10 mouse cellular contexts compared by ENCODE assay signal in the genomic region with DNA sequence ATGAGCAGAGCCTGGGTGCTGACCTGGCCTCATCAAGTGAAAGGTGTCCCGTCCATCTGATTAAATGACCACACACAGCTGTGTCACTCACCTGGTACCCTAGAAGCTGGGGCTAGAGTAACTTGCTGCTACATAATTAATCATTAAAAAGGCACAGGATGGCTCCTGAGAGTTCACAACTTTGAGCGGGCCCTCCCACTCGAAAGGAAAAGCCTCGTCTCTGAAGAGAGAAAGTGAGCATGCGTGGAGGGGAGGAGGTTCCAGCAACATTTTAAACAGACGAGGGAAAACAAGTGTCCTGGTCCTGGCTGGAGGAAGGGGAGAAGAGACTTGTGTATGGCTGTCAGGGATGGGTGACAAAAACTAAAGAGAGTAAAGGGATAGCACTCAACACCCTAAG. TPM values are rescaled to one million over a fixed set of nuclear protein-coding genes. Genes with fewer than 3 reads are reported as not detected.
DNase-seq lines count a peak whose midpoint lies in the region; ATAC-seq lines count a peak whose summit lies in the region.
"Had no signal": no experiment of that assay in that cellular context is flagged by ENCODE, and none has a peak within 500 bp of the region (broad histone marks: within the 10 kb centered on the region; RNA-seq: fewer than 3 reads in every experiment).

No protein-coding gene starts in this region.

- peaks cover 14% of the 10 kb centered on the region; the same call in 1 of the 2 replicates for H3K4me1 ChIP-seq in embryonic facial prominence, embryonic 12.5 days

- H3K9ac ChIP-seq in embryonic facial prominence, embryonic 12.5 days = no peak overlapping the region

- H3K27ac ChIP-seq in embryonic facial prominence, embryonic 12.5 days = 0 out of 2 replicates have a peak overlapping the region, but pooled peaks have one; percentile 36

- ATAC-seq in embryonic facial prominence, embryonic 12.5 days (ENCODE audit: insufficient number of reproducible peaks, insufficient read depth, low FRiP score, low TSS enrichment) = no peak

- no peak overlapping the region for H3K4me3 ChIP-seq in embryonic facial prominence, embryonic 12.5 days

- no peaks in the 10 kb centered on the region for H3K36me3 ChIP-seq in embryonic facial prominence, embryonic 12.5 days

- 53% methylated on average over 6 of the region's 6 CpGs for WGBS in embryonic facial prominence, embryonic 12.5 days

- DNase-seq in heart, adult 11 months = peak; percentile 89
- no peak for DNase-seq in heart, postnatal 4 days
- peak; percentile 28 for DNase-seq in kidney, adult 8-10 months
- DNase-seq in lung, postnatal 10 days = peak; percentile 13
- no peak for DNase-seq in frontal cortex, postnatal 10 days (ENCODE audit: low spot score in 2 of 2)
- DNase-seq in layer of hippocampus, adult 8-10 months (ENCODE audit: low spot score in 2 of 2) = no peak
- DNase-seq in spleen, adult 12 weeks (ENCODE audit: low spot score) = no peak
- DNase-seq: adrenal gland, postnatal 10 days had no signal

- peak overlapping the region; percentile 51 for H3K4me2 ChIP-seq in embryonic facial prominence, embryonic 12.5 days (replicated peaks)

- H3K27me3 ChIP-seq in embryonic facial prominence, embryonic 12.5 days = no peaks in the 10 kb centered on the region

- H3K9me3 ChIP-seq in embryonic facial prominence, embryonic 12.5 days = no peaks in the 10 kb centered on the region

RNA-seq across cellular contexts. Expression of a gene that starts 1.4 kb away (rescaled TPM):
- total RNA-seq in heart, postnatal 4 days (2021) = 10 to 100 TPM; 12.5 to 13.3 TPM
- 9.0 and 13.2 TPM in 2 replicates for polyA plus RNA-seq in embryonic facial prominence, embryonic 12.5 days (2016; fragmentation: Nextera tagmentation; extraction: Ambion mirVana)
- total RNA-seq in layer of hippocampus, adult 8-10 months (2022) = 10 to 100 TPM; 19.5 to 26.2 (median 21.2) TPM
- total RNA-seq: neutrophil, adult 5-6 weeks had no signal

Comparison
In these comparisons a context has a peak if more than half of its experiments do, and no peak if none do; other contexts are left out.
1. DNase-seq: peak in heart, adult 11 months (single experiment), kidney, adult 8-10 months (2 of 2) and lung, postnatal 10 days (single experiment); none in heart, postnatal 4 days (single experiment), frontal cortex, postnatal 10 days (0 of 2), layer of hippocampus, adult 8-10 months (0 of 2) and spleen, adult 12 weeks (single experiment).